Mouse (Mus musculus) liver, embryonic 14.5 days (tissue): Measurements from ENCODE around the gene Ccdc69.

Experiments used
- CTCF ChIP-seq: IDR thresholded peaks from 2 replicates; pipeline ENCODE4 v1.5.1; 2016; ENCODE audit warnings: antibody characterized with exemption, low read depth, control low read depth
- EP300 ChIP-seq: IDR thresholded peaks from 2 replicates; pipeline ENCODE4 v1.6.1; 2016; ENCODE audit warnings: antibody characterized with exemption, low read depth

- TF ChIP-seq CTCF (no peak), EP300 (no peak)
Measured at GRCm38 (mm10) chr11:55105389-55105788, 27.5 kb upstream of the Ccdc69 start.
